Mouse (Mus musculus): ENCODE results near the gene Usp50.

DNA sequence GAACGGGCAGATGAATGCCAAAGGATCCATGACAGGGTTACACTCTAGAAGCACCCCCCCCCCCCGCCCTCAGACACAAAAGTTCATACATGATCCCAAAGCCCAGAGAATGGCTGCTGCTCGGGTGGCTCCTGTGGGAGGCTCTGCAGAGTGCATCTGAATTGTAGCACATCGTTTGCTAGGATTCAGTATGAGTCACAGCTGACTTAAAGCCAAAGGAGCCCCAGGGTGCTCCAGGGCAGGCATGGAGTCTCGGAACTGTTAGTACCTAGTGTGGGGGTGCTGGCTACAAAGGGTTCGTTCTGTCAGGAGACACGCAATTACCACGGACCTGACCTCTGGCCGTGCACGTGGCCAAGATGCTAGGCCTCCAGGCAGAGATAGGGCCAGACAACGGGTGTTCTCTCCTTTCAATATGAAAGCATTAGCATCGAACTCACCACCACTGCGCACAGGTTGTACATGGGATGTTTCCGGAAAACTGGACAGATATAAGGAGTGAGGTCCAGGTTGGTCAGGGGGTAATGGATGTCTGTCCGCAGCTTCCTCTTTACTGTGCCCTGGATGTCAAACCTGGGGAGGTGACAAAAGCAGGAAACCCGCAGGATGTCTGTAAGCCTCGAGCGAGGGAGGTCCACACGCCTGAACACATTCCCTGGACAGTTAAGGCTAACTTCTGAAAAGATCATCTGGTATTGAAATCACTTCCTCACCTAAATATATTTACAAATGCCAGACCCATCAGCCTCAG is 13.7 kb downstream of the Usp50 start:
- no peak for TF ChIP-seq CTCF (IDR thresholded peaks at IDR 0.05; ENCODE audit: extremely low read depth, insufficient read depth, insufficient read length, insufficient replicate concordance)
- no peak for TF ChIP-seq POLR2A (IDR thresholded peaks at IDR 0.05; ENCODE audit: low read depth, low read length)

Data from spleen, adult 2 months (tissue).